In genomic region chr11:34392105-34392504, GRCm38 (mm10) we compare ENCODE assay signal across 24 mouse cellular contexts.
DNase-seq lines count a peak whose midpoint lies in the region; ATAC-seq and TF ChIP-seq lines count a peak whose summit lies in the region.
"Had no signal": no experiment of that assay in that cellular context is flagged by ENCODE, and none has a peak within 500 bp of the region (broad histone marks: within the 10 kb centered on the region; RNA-seq: fewer than 3 reads in every experiment).

No protein-coding gene starts in this region.

- intact Hi-C loops in heart, postnatal 14 days (cut with DNase I): no loop called here

- H3K9ac ChIP-seq in midbrain, postnatal 0 days (replicated peaks; ENCODE audit: low read length, poor library complexity, severe bottlenecking): no peak overlapping the region
- no peak overlapping the region for H3K9ac ChIP-seq in midbrain, embryonic 13.5 days (replicated peaks)
- no peak overlapping the region for H3K9ac ChIP-seq in neural tube, embryonic 14.5 days (replicated peaks; ENCODE audit: low read depth, low read length)
- H3K9ac ChIP-seq: embryonic facial prominence, embryonic 12.5 days; forebrain, embryonic 12.5 days had no signal

- no peak overlapping the region for H3K27ac ChIP-seq in midbrain, postnatal 0 days (ENCODE audit: low read depth, low read length)
- H3K27ac ChIP-seq in midbrain, embryonic 13.5 days: no peak overlapping the region
- H3K27ac ChIP-seq in neural tube, embryonic 14.5 days (ENCODE audit: low read depth, low read length): no peak overlapping the region
- H3K27ac ChIP-seq: embryonic facial prominence, embryonic 10.5 days; embryonic facial prominence, embryonic 12.5 days; forebrain, embryonic 12.5 days had no signal

- H3K4me1 ChIP-seq in midbrain, postnatal 0 days (ENCODE audit: insufficient read depth, low read length): no peaks in the 10 kb centered on the region
- no peaks in the 10 kb centered on the region for H3K4me1 ChIP-seq in midbrain, embryonic 13.5 days (replicated peaks)
- H3K4me1 ChIP-seq in neural tube, embryonic 14.5 days (ENCODE audit: control insufficient read depth, insufficient read depth, low read length): no peaks in the 10 kb centered on the region
- H3K4me1 ChIP-seq: embryonic facial prominence, embryonic 10.5 days; embryonic facial prominence, embryonic 12.5 days; forebrain, embryonic 12.5 days had no signal

- H3K9me3 ChIP-seq in midbrain, postnatal 0 days (ENCODE audit: low read length): no peaks in the 10 kb centered on the region
- no peaks in the 10 kb centered on the region for H3K9me3 ChIP-seq in midbrain, embryonic 13.5 days
- no peaks in the 10 kb centered on the region for H3K9me3 ChIP-seq in neural tube, embryonic 14.5 days (ENCODE audit: control insufficient read depth, low read length)
- H3K9me3 ChIP-seq: embryonic facial prominence, embryonic 10.5 days; embryonic facial prominence, embryonic 12.5 days; forebrain, embryonic 12.5 days had no signal

- no peaks in the 10 kb centered on the region for H3K36me3 ChIP-seq in midbrain, postnatal 0 days (ENCODE audit: insufficient read depth, low read length)
- H3K36me3 ChIP-seq in midbrain, embryonic 13.5 days: no peaks in the 10 kb centered on the region
- no peaks in the 10 kb centered on the region for H3K36me3 ChIP-seq in neural tube, embryonic 14.5 days (ENCODE audit: control insufficient read depth, insufficient read depth, low read length)
- H3K36me3 ChIP-seq: embryonic facial prominence, embryonic 10.5 days; embryonic facial prominence, embryonic 12.5 days; forebrain, embryonic 12.5 days; G1E had no signal

- peak; percentile 53 for DNase-seq in heart, adult 11 months
- no peak for DNase-seq in heart, postnatal 14 days
- no peak for DNase-seq in midbrain, postnatal 0 days (ENCODE audit: low spot score)
- DNase-seq in Muller cell, postnatal 12 days (ENCODE audit: inconsistent ontology term): peak; percentile 62
- DNase-seq in retina, embryonic 14.5 days (ENCODE audit: low spot score): no peak
- DNase-seq: adrenal gland, adult 2 months; adrenal gland, postnatal 10 days; adrenal gland, postnatal 25 days; B cell, adult 2 months; cerebellum, adult 11-12 months; cerebellum, adult 2 months; cerebellum, adult 9-10 months; cerebellum, postnatal 25 days had no signal

- 63% methylated on average over 4 of the region's 4 CpGs for WGBS in midbrain, postnatal 0 days
- WGBS in midbrain, embryonic 13.5 days: 69% methylated on average over 4 of the region's 4 CpGs
- WGBS in neural tube, embryonic 14.5 days: 33% methylated on average over 4 of the region's 4 CpGs

- peak; percentile 37 for TF ChIP-seq CTCF in midbrain, postnatal 0 days (IDR thresholded peaks at IDR 0.05)

- H3K27me3 ChIP-seq in midbrain, postnatal 0 days (ENCODE audit: insufficient read depth, low read length): no peaks in the 10 kb centered on the region
- no peaks in the 10 kb centered on the region for H3K27me3 ChIP-seq in midbrain, embryonic 13.5 days
- H3K27me3 ChIP-seq in neural tube, embryonic 14.5 days (ENCODE audit: control insufficient read depth, insufficient read depth, low read length): no peaks in the 10 kb centered on the region
- H3K27me3 ChIP-seq: CH12.LX; embryonic facial prominence, embryonic 12.5 days; forebrain, embryonic 12.5 days had no signal

- ATAC-seq in midbrain, postnatal 0 days (ENCODE audit: low FRiP score): no peak
- ATAC-seq in midbrain, embryonic 13.5 days: no peak
- ATAC-seq in neural tube, embryonic 14.5 days (ENCODE audit: low read depth): 0 out of 2 replicates have a peak, but pooled peaks have one; percentile 34
- ATAC-seq in megakaryocyte-erythroid progenitor cell, adult 5-6 weeks (replicated peaks; ENCODE audit: low FRiP score, low TSS enrichment, poor library complexity, severe bottlenecking): no peak
- ATAC-seq: CD4-positive, CD25-positive, alpha-beta regulatory T cell, adult 4 months; forebrain, embryonic 14.5 days; forebrain, embryonic 16.5 days had no signal

- H3K4me2 ChIP-seq in midbrain, postnatal 0 days (ENCODE audit: low read depth, low read length, poor library complexity, severe bottlenecking): no peak overlapping the region
- no peak overlapping the region for H3K4me2 ChIP-seq in midbrain, embryonic 13.5 days (replicated peaks)
- no peak overlapping the region for H3K4me2 ChIP-seq in neural tube, embryonic 14.5 days (ENCODE audit: low read depth, low read length)
- H3K4me2 ChIP-seq: embryonic facial prominence, embryonic 12.5 days; forebrain, embryonic 12.5 days had no signal

- H3K4me3 ChIP-seq in midbrain, postnatal 0 days (ENCODE audit: low read depth, low read length): no peak overlapping the region
- H3K4me3 ChIP-seq in midbrain, embryonic 13.5 days (replicated peaks): no peak overlapping the region
- no peak overlapping the region for H3K4me3 ChIP-seq in neural tube, embryonic 14.5 days (ENCODE audit: low read depth, low read length)
- H3K4me3 ChIP-seq: embryonic facial prominence, embryonic 10.5 days; embryonic facial prominence, embryonic 12.5 days; forebrain, embryonic 12.5 days had no signal

Comparison
In these comparisons a context has a peak if more than half of its experiments do, and no peak if none do; other contexts are left out.
1. DNase-seq: peak in heart, adult 11 months (single experiment) and Muller cell, postnatal 12 days (single experiment); none in heart, postnatal 14 days (0 of 2), midbrain, postnatal 0 days (single experiment) and retina, embryonic 14.5 days (single experiment).